Comparison of ENCODE assay signal across 8 mouse cellular contexts in the genomic region with DNA sequence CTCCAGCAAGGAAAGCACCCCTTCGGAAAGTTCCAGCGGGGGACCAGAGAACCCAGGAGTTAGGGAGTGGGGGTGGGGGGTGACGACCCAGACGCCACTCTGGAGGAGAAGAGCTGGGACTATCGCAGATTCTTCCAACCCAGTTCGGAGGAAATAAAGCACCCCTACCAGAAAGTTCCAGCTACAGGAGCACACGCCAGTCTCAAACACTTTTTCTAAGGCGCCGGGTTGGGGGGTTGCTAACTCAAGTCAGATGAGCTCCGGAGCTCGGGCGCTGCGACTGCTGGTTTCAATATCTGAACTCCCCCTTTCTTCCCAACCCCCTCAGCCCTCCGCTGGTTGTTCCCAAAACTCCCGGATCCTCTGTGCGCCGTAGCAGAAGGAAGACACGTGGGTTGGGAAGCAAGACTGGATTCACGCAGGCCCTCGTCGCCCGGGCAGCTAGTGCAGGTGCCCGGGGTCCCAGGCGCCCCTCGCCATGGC. TPM values are rescaled to one million over a fixed set of nuclear protein-coding genes. Genes with fewer than 3 reads are reported as not detected.
DNase-seq lines count a peak whose midpoint lies in the region; ATAC-seq and TF ChIP-seq lines count a peak whose summit lies in the region.

No protein-coding gene starts in this region.

- H3K9ac ChIP-seq in embryonic facial prominence, embryonic 11.5 days (replicated peaks; ENCODE audit: low read length) = peak overlapping the region; percentile 76
- no peak overlapping the region for H3K9ac ChIP-seq in liver, embryonic 14.5 days (replicated peaks)
- H3K9ac ChIP-seq in stomach, embryonic 15.5 days = peak overlapping the region; percentile 16; the same call in 1 of the 2 replicates

- no peak for TF ChIP-seq EP300 in liver, embryonic 14.5 days (IDR thresholded peaks at IDR 0.05; ENCODE audit: low read depth)

- DNase-seq in heart, adult 11 months = peak; percentile 94
- DNase-seq in heart, postnatal 25 days (ENCODE audit: low spot score) = no peak
- peak; percentile 92 for DNase-seq in embryonic facial prominence, embryonic 11.5 days (ENCODE audit: low spot score)
- DNase-seq in heart, postnatal 36 days = peak; percentile 20 to 31
- no peak for DNase-seq in liver, embryonic 14.5 days (ENCODE audit: low read depth in 3 of 3, low spot score in 3 of 3)
- DNase-seq in spleen, adult 12 weeks (ENCODE audit: low spot score) = no peak

- intact Hi-C loops in heart, postnatal 25 days (cut with DNase I) = loop anchor here (10.0 kb wide), 1 partner anchor 209 kb away; no protein-coding TSS in a partner anchor
- intact Hi-C loops in heart, postnatal 36 days (cut with DNase I) = loop anchor here (5.0 kb wide), 2 partner anchors 72 to 117 kb away; no protein-coding TSS in a partner anchor

- H3K4me2 ChIP-seq in embryonic facial prominence, embryonic 11.5 days (ENCODE audit: low read depth, low read length) = peak overlapping the region; percentile 53
- peak overlapping the region; percentile 55 for H3K4me2 ChIP-seq in liver, embryonic 14.5 days (ENCODE audit: low read depth)
- H3K4me2 ChIP-seq in stomach, embryonic 15.5 days = peak overlapping the region; percentile 86

- under 1% methylated on average over 25 of the region's 25 CpGs for WGBS in embryonic facial prominence, embryonic 11.5 days
- under 1% methylated on average over 25 of the region's 25 CpGs for WGBS in liver, embryonic 14.5 days (ENCODE audit: insufficient replicate concordance)
- under 1% methylated on average over 25 of the region's 25 CpGs for WGBS in stomach, embryonic 15.5 days

- H3K9me3 ChIP-seq in E14TG2a.4 (ENCODE audit: low read length) = peaks cover 7% of the 10 kb centered on the region
- H3K9me3 ChIP-seq in embryonic facial prominence, embryonic 11.5 days (replicated peaks; ENCODE audit: control insufficient read depth, low read length) = no peaks in the 10 kb centered on the region
- no peaks in the 10 kb centered on the region for H3K9me3 ChIP-seq in liver, embryonic 14.5 days (ENCODE audit: control insufficient read depth, low read length)
- no peaks in the 10 kb centered on the region for H3K9me3 ChIP-seq in stomach, embryonic 15.5 days

- peak overlapping the region; percentile 96 for H3K27ac ChIP-seq in embryonic facial prominence, embryonic 11.5 days (replicated peaks; ENCODE audit: low read depth, low read length)
- no peak overlapping the region for H3K27ac ChIP-seq in liver, embryonic 14.5 days
- H3K27ac ChIP-seq in stomach, embryonic 15.5 days = peak overlapping the region; percentile 90

- peak overlapping the region; percentile 88 for H3K4me3 ChIP-seq in E14TG2a.4 (replicated peaks; ENCODE audit: low read length)
- H3K4me3 ChIP-seq in embryonic facial prominence, embryonic 11.5 days (ENCODE audit: low read depth, low read length) = peak overlapping the region; percentile 55
- H3K4me3 ChIP-seq in liver, embryonic 14.5 days (ENCODE audit: insufficient read depth in 1 of 2, low read depth in 2 of 2, low read length in 2 of 2) = peak overlapping the region; percentile 41 to 52
- H3K4me3 ChIP-seq in stomach, embryonic 15.5 days (replicated peaks) = peak overlapping the region; percentile 54

- ATAC-seq in embryonic facial prominence, embryonic 11.5 days (replicated peaks; ENCODE audit: insufficient number of reproducible peaks, low FRiP score, low TSS enrichment, low read depth) = peak; percentile 54
- ATAC-seq in liver, embryonic 14.5 days (ENCODE audit: insufficient read depth) = no peak
- peak; percentile 13; the same call in 1 of the 2 replicates for ATAC-seq in stomach, embryonic 15.5 days (ENCODE audit: insufficient read depth, low FRiP score, low read depth)

- peaks cover 11% of the 10 kb centered on the region; the same call in 1 of the 2 replicates for H3K36me3 ChIP-seq in E14TG2a.4 (ENCODE audit: insufficient read depth, low read length)
- no peaks in the 10 kb centered on the region for H3K36me3 ChIP-seq in embryonic facial prominence, embryonic 11.5 days (replicated peaks; ENCODE audit: control insufficient read depth, insufficient read depth, low read depth, low read length)
- no peaks in the 10 kb centered on the region for H3K36me3 ChIP-seq in liver, embryonic 14.5 days (replicated peaks; ENCODE audit: control insufficient read depth, insufficient read depth, low read depth)
- H3K36me3 ChIP-seq in stomach, embryonic 15.5 days = no peaks in the 10 kb centered on the region

- TF ChIP-seq CTCF in E14TG2a.4 (conservative IDR thresholded peaks at IDR 0.05; ENCODE audit: low read length) = no peak
- TF ChIP-seq CTCF in liver, embryonic 14.5 days (IDR thresholded peaks at IDR 0.05; ENCODE audit: low read depth) = no peak

- no peaks in the 10 kb centered on the region for H3K27me3 ChIP-seq in E14TG2a.4 (ENCODE audit: insufficient read depth, low read length)
- no peaks in the 10 kb centered on the region for H3K27me3 ChIP-seq in embryonic facial prominence, embryonic 11.5 days (ENCODE audit: control insufficient read depth, insufficient read depth, low read length)
- peaks cover 58% of the 10 kb centered on the region for H3K27me3 ChIP-seq in liver, embryonic 14.5 days (ENCODE audit: control insufficient read depth, insufficient read depth, low read length)
- H3K27me3 ChIP-seq in stomach, embryonic 15.5 days (replicated peaks) = 0 out of 2 replicates have a peak, but pooled peaks cover 15% of the 10 kb centered on the region

- H3K4me1 ChIP-seq in E14TG2a.4 (replicated peaks; ENCODE audit: low read depth, low read length) = peaks cover 58% of the 10 kb centered on the region
- peaks cover 2% of the 10 kb centered on the region for H3K4me1 ChIP-seq in embryonic facial prominence, embryonic 11.5 days (ENCODE audit: control insufficient read depth, insufficient read depth, low read length)
- no peaks in the 10 kb centered on the region for H3K4me1 ChIP-seq in liver, embryonic 14.5 days (replicated peaks; ENCODE audit: control insufficient read depth in 2 of 2, insufficient read depth in 2 of 2, low read length in 1 of 2)
- H3K4me1 ChIP-seq in stomach, embryonic 15.5 days = peaks cover 32% of the 10 kb centered on the region; the same call in 1 of the 2 replicates

RNA-seq across cellular contexts. Expression of gene Gli2, which starts 0.5 kb away (rescaled TPM):
- total RNA-seq in heart, postnatal 25 days (2021) = 1 to 10 TPM; 1.3 to 1.9 TPM
- polyA plus RNA-seq in embryonic facial prominence, embryonic 11.5 days (2014; fragmentation: Nextera tagmentation; extraction: Ambion mirVana) = 13.3 and 14.0 TPM in 2 replicates
- 1 to 10 TPM; 1.0 to 2.0 TPM for total RNA-seq in heart, postnatal 36 days (2021)
- 0.24 and 0.26 TPM in 2 replicates for polyA plus RNA-seq in liver, embryonic 14.5 days (2012; rRNA removed)
- polyA plus RNA-seq in liver, embryonic 14.5 days (2014; fragmentation: Nextera tagmentation; extraction: Ambion mirVana) = 0.04 and 0.25 TPM in 2 replicates
- polyA plus RNA-seq in stomach, embryonic 15.5 days (2015; fragmentation: Nextera tagmentation; extraction: Ambion mirVana) = 7.7 and 8.1 TPM in 2 replicates

Comparison
In these comparisons a context has a peak if more than half of its experiments do, and no peak if none do; other contexts are left out.
1. DNase-seq: peak in heart, adult 11 months (single experiment), embryonic facial prominence, embryonic 11.5 days (single experiment) and heart, postnatal 36 days (2 of 2); none in heart, postnatal 25 days (single experiment), liver, embryonic 14.5 days (0 of 3) and spleen, adult 12 weeks (single experiment).
2. Peak in every context shown above with its lines, with median percentiles within 50 percentile points of each other: H3K4me3 ChIP-seq and H3K4me2 ChIP-seq.